Mouse (Mus musculus): ENCODE data around the gene Pla2r1.

The Pla2r1 gene

GRCm38 (mm10) chr2:60552902-60553682, at the start of gene Pla2r1:
Gene Pla2r1, minus strand, starts transcription at chr2:60553308.
- no peak for DNase-seq (ENCODE audit: low spot score in 2 of 2)

- no peak for DNase-seq (ENCODE audit: low spot score in 2 of 2)
Observed at GRCm38 (mm10) chr2:60601326-60601725, 48.2 kb upstream of the Pla2r1 start.

- DNase-seq (ENCODE audit: low spot score in 2 of 2) = no peak
Observed at GRCm38 (mm10) chr2:60600863-60601262, 47.8 kb upstream of the Pla2r1 start.

- DNase-seq (ENCODE audit: low spot score in 2 of 2) = no peak
Observed at GRCm38 (mm10) chr2:60583416-60583815, 30.3 kb upstream of the Pla2r1 start.

GRCm38 (mm10) chr2:60554561-60554960, 1.5 kb upstream of the Pla2r1 start:
- DNase-seq (ENCODE audit: low spot score in 2 of 2) = no peak

- no peak for DNase-seq (ENCODE audit: low spot score in 2 of 2)
Observed at GRCm38 (mm10) chr2:60552177-60552901, 769 bp downstream of the Pla2r1 start.

- no peak for DNase-seq (ENCODE audit: low spot score in 2 of 2)
Observed at GRCm38 (mm10) chr2:60551673-60552072, 1.4 kb downstream of the Pla2r1 start.

GRCm38 (mm10) chr2:60550521-60550920, 2.6 kb downstream of the Pla2r1 start:
- no peak for DNase-seq (ENCODE audit: low spot score in 2 of 2)

- DNase-seq (ENCODE audit: low spot score in 2 of 2) = no peak
Observed at GRCm38 (mm10) chr2:60549851-60550250, 3.3 kb downstream of the Pla2r1 start.

- DNase-seq (ENCODE audit: low spot score in 2 of 2) = no peak
Observed at GRCm38 (mm10) chr2:60546082-60546481, 7.0 kb downstream of the Pla2r1 start.

GRCm38 (mm10) chr2:60544006-60544405, 9.1 kb downstream of the Pla2r1 start:
- no peak for DNase-seq (ENCODE audit: low spot score in 2 of 2)

GRCm38 (mm10) chr2:60541745-60542144, 11.4 kb downstream of the Pla2r1 start:
- DNase-seq (ENCODE audit: low spot score in 2 of 2) = no peak

GRCm38 (mm10) chr2:60540346-60540745, 12.8 kb downstream of the Pla2r1 start:
- DNase-seq (ENCODE audit: low spot score in 2 of 2) = no peak

GRCm38 (mm10) chr2:60538710-60539109, 14.4 kb downstream of the Pla2r1 start:
- DNase-seq (ENCODE audit: low spot score in 2 of 2) = no peak

GRCm38 (mm10) chr2:60538274-60538673, 14.8 kb downstream of the Pla2r1 start:
- no peak for DNase-seq (ENCODE audit: low spot score in 2 of 2)

GRCm38 (mm10) chr2:60534755-60535154, 18.4 kb downstream of the Pla2r1 start:
- DNase-seq (ENCODE audit: low spot score in 2 of 2) = no peak

- no peak for DNase-seq (ENCODE audit: low spot score in 2 of 2)
Observed at GRCm38 (mm10) chr2:60533026-60533425, 20.1 kb downstream of the Pla2r1 start.

- no peak for DNase-seq (ENCODE audit: low spot score in 2 of 2)
Observed at GRCm38 (mm10) chr2:60532495-60532894, 20.6 kb downstream of the Pla2r1 start.

GRCm38 (mm10) chr2:60515817-60516216, 37.3 kb downstream of the Pla2r1 start:
- DNase-seq (ENCODE audit: low spot score in 2 of 2) = no peak

GRCm38 (mm10) chr2:60514863-60515262, 38.2 kb downstream of the Pla2r1 start:
- no peak for DNase-seq (ENCODE audit: low spot score in 2 of 2)

- no peak for DNase-seq (ENCODE audit: low spot score in 2 of 2)
Observed at GRCm38 (mm10) chr2:60510718-60511117, 42.4 kb downstream of the Pla2r1 start.

- no peak for DNase-seq (ENCODE audit: low spot score in 2 of 2)
Observed at GRCm38 (mm10) chr2:60505145-60505544, 48.0 kb downstream of the Pla2r1 start.

- DNase-seq (ENCODE audit: low spot score in 2 of 2) = no peak
Observed at GRCm38 (mm10) chr2:60504718-60505117, 48.4 kb downstream of the Pla2r1 start.

Measured in frontal cortex, postnatal 36 days (tissue).